Mouse (Mus musculus) kidney, postnatal 36 days (tissue): ENCODE data around the gene Wrnip1.

Experiments used
- DNase-seq, 2 experiments: peaks; one replicate each; pipeline ENCODE4 v3.0.0; 2021 to 2022; ENCODE audit warnings: mixed read lengths in 2 of 2

The Wrnip1 gene

GRCm38 (mm10) chr13:32801693-32802221, at the start of gene Wrnip1:
Gene Wrnip1, plus strand, starts transcription at chr13:32802038.
- peak; percentile 97 to 99 for DNase-seq

- DNase-seq, result peak in 1 of 2 experiments; percentile 4
Observed at GRCm38 (mm10) chr13:32752066-32752657, 49.7 kb upstream of the Wrnip1 start.

- DNase-seq, result no peak
Observed at GRCm38 (mm10) chr13:32759036-32759435, 42.8 kb upstream of the Wrnip1 start.

GRCm38 (mm10) chr13:32760795-32761194, 41.0 kb upstream of the Wrnip1 start:
- DNase-seq, result no peak

GRCm38 (mm10) chr13:32763141-32763540, 38.7 kb upstream of the Wrnip1 start:
- DNase-seq, result no peak

- peak in 1 of 2 experiments; percentile 18 for DNase-seq
Observed at GRCm38 (mm10) chr13:32764448-32764847, 37.4 kb upstream of the Wrnip1 start.

- peak; percentile 58 to 62 for DNase-seq
Observed at GRCm38 (mm10) chr13:32768104-32768503, 33.7 kb upstream of the Wrnip1 start.

- DNase-seq, result no peak
Observed at GRCm38 (mm10) chr13:32769960-32770359, 31.9 kb upstream of the Wrnip1 start.

- DNase-seq, result peak; percentile 20 to 28
Observed at GRCm38 (mm10) chr13:32775889-32776288, 25.9 kb upstream of the Wrnip1 start.

- no peak for DNase-seq
Observed at GRCm38 (mm10) chr13:32776350-32776749, 25.5 kb upstream of the Wrnip1 start.

- no peak for DNase-seq
Observed at GRCm38 (mm10) chr13:32778861-32779260, 23.0 kb upstream of the Wrnip1 start.

- DNase-seq, result peak in 1 of 2 experiments; percentile 40
Observed at GRCm38 (mm10) chr13:32783055-32783454, 18.8 kb upstream of the Wrnip1 start.

GRCm38 (mm10) chr13:32783816-32784215, 18.0 kb upstream of the Wrnip1 start, which contains the start of gene Mylk4:
Gene Mylk4, minus strand, starts transcription at chr13:32783954.
- no peak for DNase-seq

- no peak for DNase-seq
Observed at GRCm38 (mm10) chr13:32787584-32787983, 14.3 kb upstream of the Wrnip1 start.

- DNase-seq, result no peak
Observed at GRCm38 (mm10) chr13:32789781-32790180, 12.1 kb upstream of the Wrnip1 start.

GRCm38 (mm10) chr13:32794619-32795018, 7.2 kb upstream of the Wrnip1 start:
- DNase-seq, result peak; percentile 82 to 94

- DNase-seq, result peak; percentile 72 to 75
Observed at GRCm38 (mm10) chr13:32795166-32795565, 6.7 kb upstream of the Wrnip1 start.

- DNase-seq, result peak; percentile 9 to 20
Observed at GRCm38 (mm10) chr13:32797085-32797484, 4.8 kb upstream of the Wrnip1 start.

- peak in 1 of 2 experiments; percentile 33 for DNase-seq
Observed at GRCm38 (mm10) chr13:32799131-32799530, 2.7 kb upstream of the Wrnip1 start.

- DNase-seq, result peak; percentile 7 to 11
Observed at GRCm38 (mm10) chr13:32800859-32801258, 979 bp upstream of the Wrnip1 start.

- DNase-seq, result peak; percentile 12 to 64
Observed at GRCm38 (mm10) chr13:32802259-32803081, 632 bp downstream of the Wrnip1 start, which contains the start of gene D930007J09Rik. Gene D930007J09Rik, minus strand, starts transcription at chr13:32802849.

- DNase-seq, result no peak
Observed at GRCm38 (mm10) chr13:32803701-32804345, 2.0 kb downstream of the Wrnip1 start.

- DNase-seq, result peak in 1 of 2 experiments; percentile 18
Observed at GRCm38 (mm10) chr13:32806820-32807219, 5.0 kb downstream of the Wrnip1 start.
